Mouse (Mus musculus) heart, embryonic 10.5 days (tissue): ENCODE results near the gene Bicdl1. TPM values are rescaled to one million over a fixed set of nuclear protein-coding genes. Genes with fewer than 3 reads are reported as not detected.
A peak's percentile ranks its signal among the peaks of the same experiment; 100 is the strongest.
"Not testable (repeated sequence)": the region's sequence is repeated elsewhere in the genome, so short reads cannot be mapped to it uniquely, and the experiment has no call there.

Experiments used
- DNase-seq: peaks from one replicate; pipeline ENCODE4 v3.0.0-alpha.2; 2017; ENCODE audit warnings: low spot score
- H3K27ac ChIP-seq: fragments of 300-500 bp; sonication (generic); 2 replicates; pipeline ENCODE4 v1.5.1; 2016; ENCODE audit warnings: mild to moderate bottlenecking
- H3K27me3 ChIP-seq: fragments of 300-500 bp; sonication (generic); 2 replicates; pipeline ENCODE4 v1.6.1; 2016; ENCODE audit warnings: mild to moderate bottlenecking; ENCODE audit not compliant: poor library complexity, insufficient read depth, severe bottlenecking
- H3K36me3 ChIP-seq: fragments of 300-500 bp; sonication (generic); 2 replicates; pipeline ENCODE4 v1.6.1; 2016; ENCODE audit warnings: mild to moderate bottlenecking, moderate library complexity
- H3K4me1 ChIP-seq: fragments of 300-500 bp; sonication (generic); 2 replicates; pipeline ENCODE4 v1.6.1; 2016; ENCODE audit warnings: mild to moderate bottlenecking
- H3K4me3 ChIP-seq: fragments of 300-500 bp; sonication (generic); 2 replicates; pipeline ENCODE4 v1.5.1; 2016; ENCODE audit warnings: mild to moderate bottlenecking, moderate library complexity
- H3K9me3 ChIP-seq: fragments of 300-500 bp; sonication (generic); 2 replicates; pipeline ENCODE4 v1.6.1; 2016; ENCODE audit warnings: mild to moderate bottlenecking, moderate library complexity
- WGBS: fragments of 180-500 bp; shearing (Covaris S2); methylation state at CpG from one replicate; pipeline ENCODE4 v1.1.7; 2016; 5-methylcytosine and 5-hydroxymethylcytosine counted together
- polyA plus RNA-seq: library from polyadenylated mRNA; unstranded; fragments of >200 nt; fragmentation: Nextera tagmentation; extraction: Ambion mirVana; gene quantifications from 2 replicates; pipeline ENCODE4 v1.2.1, GENCODE M21; 2016

Bicdl1 gene
- polyA plus RNA-seq, 1 experiment from 2014 or later, result 11.1 TPM

DNA sequence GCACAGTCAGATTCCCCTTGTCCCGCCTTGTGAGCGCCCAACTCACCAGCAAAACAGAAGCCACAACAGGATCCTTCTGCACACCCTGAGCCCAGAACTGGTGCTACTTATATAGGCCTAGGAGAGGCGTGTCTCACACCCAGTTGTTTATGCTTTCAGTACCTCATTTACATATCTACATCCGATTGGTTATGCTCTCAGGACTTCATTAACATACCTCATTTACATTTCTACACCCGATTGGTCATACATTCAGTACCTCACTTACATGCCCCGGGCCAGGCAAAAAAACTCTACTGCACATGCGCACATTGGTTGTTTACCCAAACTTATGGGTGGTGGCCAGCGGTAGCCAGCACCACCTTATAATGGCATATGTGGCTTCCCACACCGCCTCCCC, 20.5 kb upstream of the Bicdl1 start:
- H3K27me3 ChIP-seq, H3K36me3 ChIP-seq, H3K4me3 ChIP-seq, H3K4me1 ChIP-seq, H3K9me3 ChIP-seq, H3K27ac ChIP-seq, DNase-seq: not testable (repeated sequence)
- WGBS, result 85% methylated on average over 9 of the region's 9 CpGs

DNA sequence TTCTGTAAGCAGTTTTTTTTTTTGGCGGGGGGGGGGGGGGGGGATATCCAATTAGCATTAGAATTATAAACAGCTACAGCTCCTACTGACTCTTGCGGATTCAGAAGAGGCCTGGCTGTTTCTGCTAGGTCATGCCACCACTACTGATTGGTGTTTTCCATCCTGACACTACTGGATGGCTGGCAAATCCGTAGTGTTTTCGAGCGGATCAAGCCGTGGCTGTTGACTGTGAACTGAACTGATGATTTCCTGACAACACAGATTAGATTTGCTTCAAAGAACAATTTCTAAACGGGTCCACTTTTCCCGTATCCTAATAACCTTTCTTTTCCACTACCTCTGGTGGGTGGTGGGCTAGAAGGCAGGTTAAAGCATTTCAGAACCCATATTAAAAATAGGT, 16.9 kb upstream of the Bicdl1 start:
- no peak for DNase-seq
- WGBS, result 54% methylated on average over 8 of the region's 8 CpGs
- Histone ChIP-seq H3K36me3 (no peaks in the 10 kb centered on the region), H3K9me3 (no peaks in the 10 kb centered on the region), H3K4me1 (no peaks in the 10 kb centered on the region), H3K27me3 (no peaks in the 10 kb centered on the region), H3K4me3 (no peak overlapping the region), H3K27ac (no peak overlapping the region)

DNA sequence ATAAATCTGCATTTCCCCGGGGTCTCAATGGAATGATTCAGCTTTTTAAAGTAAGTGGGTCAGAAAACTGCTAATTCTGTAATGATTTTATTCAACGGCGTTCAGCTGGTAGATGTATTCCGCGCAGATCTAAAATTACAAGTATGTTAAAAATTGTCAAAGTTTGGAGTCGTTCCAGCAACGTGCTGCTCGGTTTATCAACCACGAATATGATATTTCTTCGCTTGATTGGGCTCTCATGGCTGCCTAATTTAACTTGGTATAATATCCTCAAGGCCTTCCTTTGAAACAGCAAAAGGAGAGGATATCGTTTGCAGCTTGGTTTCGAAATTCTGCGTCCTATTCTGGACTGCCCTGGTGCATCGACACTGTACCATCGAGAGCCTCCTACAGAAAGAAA, 13.9 kb upstream of the Bicdl1 start:
- Histone ChIP-seq H3K4me1 (no peaks in the 10 kb centered on the region), H3K9me3 (no peaks in the 10 kb centered on the region), H3K27me3 (no peaks in the 10 kb centered on the region), H3K36me3 (no peaks in the 10 kb centered on the region), H3K4me3 (no peak overlapping the region), H3K27ac (no peak overlapping the region)
- 86% methylated on average over 15 of the region's 15 CpGs for WGBS
- no peak for DNase-seq

DNA sequence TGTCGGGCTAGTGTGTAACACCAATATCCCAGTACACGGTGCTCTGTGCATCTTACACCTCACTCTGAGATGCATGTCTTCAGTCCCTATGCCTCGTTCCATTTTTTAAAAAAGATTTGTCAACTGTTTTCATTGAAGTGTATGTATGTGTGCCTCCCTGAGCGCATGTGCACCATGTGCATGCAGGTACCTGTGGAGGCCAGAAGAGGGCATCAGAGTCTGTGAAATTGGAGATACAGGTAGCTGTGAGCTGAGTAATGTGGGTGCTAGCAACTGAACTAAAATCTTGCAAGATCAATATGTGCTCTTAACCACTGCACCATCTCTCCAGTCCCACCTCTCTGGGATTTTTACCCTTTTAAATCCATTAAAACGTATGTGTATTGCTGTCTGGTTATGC, 6.6 kb upstream of the Bicdl1 start:
- 89% methylated on average over 5 of the region's 5 CpGs for WGBS
- H3K4me1 ChIP-seq, result peaks cover under 1% of the 10 kb centered on the region; the same call in 1 of the 2 replicates
- H3K27me3 ChIP-seq, result peaks cover 9% of the 10 kb centered on the region; the same call in 1 of the 2 replicates

GRCm38 (mm10) chr5:115734570-115734969, 3.1 kb upstream of the Bicdl1 start:
- peaks cover 20% of the 10 kb centered on the region for H3K4me1 ChIP-seq
- H3K4me3 ChIP-seq, result no peak overlapping the region
- H3K36me3 ChIP-seq, result no peaks in the 10 kb centered on the region
- H3K27me3 ChIP-seq, result peaks cover 21% of the 10 kb centered on the region
- no peak overlapping the region for H3K27ac ChIP-seq
- no peak for DNase-seq
- no peaks in the 10 kb centered on the region for H3K9me3 ChIP-seq
- 71% methylated on average over 2 of the region's 2 CpGs for WGBS

More for the DNA sequence above, 6.6 kb upstream of the Bicdl1 start:
- Histone ChIP-seq H3K9me3 (no peaks in the 10 kb centered on the region), H3K4me3 (no peak overlapping the region), H3K27ac (no peak overlapping the region), H3K36me3 (no peaks in the 10 kb centered on the region)
- DNase-seq, result no peak

DNA sequence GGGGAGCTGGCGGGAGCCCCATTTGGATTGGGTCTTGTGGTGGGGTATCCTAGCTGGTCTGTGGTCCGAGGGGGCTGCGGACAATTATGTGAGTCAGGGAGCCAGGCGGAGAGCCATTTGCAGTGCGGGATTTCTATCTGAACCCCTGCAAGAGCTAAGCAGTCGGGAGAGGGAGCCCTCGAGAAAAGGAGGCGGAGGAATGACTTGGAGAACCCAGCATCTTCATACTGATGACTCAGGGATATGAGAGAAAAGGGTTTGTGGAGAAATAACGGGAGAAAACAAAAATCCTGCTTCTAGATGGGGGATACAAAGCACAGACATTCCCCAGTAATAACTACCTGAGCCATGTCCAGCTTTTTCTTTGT, 1.4 kb upstream of the Bicdl1 start:
- Histone ChIP-seq H3K9me3 (no peaks in the 10 kb centered on the region), H3K27me3 (peaks cover 27% of the 10 kb centered on the region), H3K4me1 (peaks cover 20% of the 10 kb centered on the region), H3K4me3 (peak overlapping the region; percentile 74), H3K36me3 (no peaks in the 10 kb centered on the region), H3K27ac (no peak overlapping the region)
- DNase-seq, result no peak
- whole genome bisulfite sequencing, result 1% methylated on average over 9 of the region's 9 CpGs

DNA sequence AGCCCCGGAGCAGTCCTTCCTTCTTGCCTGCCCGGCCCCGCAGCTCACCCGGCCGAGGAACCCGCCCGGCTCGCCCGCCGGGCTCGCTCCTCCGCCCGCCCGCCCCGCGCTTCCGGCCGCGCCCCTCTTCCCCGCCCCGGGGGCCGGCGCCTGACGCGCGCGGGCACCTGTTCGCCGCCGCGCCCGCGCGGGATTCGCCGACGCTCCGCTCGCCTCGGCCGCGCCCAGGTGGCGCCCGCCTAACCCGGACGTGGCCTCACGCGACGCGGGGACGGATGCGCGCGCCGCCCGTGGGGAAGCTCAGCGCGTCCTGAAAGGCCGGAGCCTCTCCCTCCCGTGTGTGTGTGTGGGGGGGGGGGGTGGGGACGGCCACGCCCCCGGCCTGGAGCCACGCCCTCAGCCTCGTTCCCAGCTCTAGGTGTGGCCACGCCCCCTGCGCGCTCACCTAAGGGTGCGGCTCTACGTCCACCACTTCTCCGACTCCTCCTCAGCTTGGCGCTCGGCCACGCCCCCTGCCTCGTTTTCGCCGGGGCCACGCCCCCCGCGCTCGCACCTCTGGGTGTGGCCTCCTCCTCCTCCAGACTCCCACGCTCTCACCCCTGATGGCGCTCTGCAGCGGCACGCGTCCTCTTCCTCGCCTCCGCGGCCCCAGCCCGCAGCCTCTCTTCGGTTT, 891 bp upstream of the Bicdl1 start:
- Histone ChIP-seq H3K36me3 (no peaks in the 10 kb centered on the region), H3K4me3 (peak overlapping the region; percentile 74), H3K4me1 (peaks cover 20% of the 10 kb centered on the region), H3K9me3 (no peaks in the 10 kb centered on the region), H3K27ac (peak overlapping the region; percentile 67; the same call in 1 of the 2 replicates), H3K27me3 (peaks cover 27% of the 10 kb centered on the region)
- WGBS, result under 1% methylated on average over 81 of the region's 91 CpGs
- DNase-seq, result peak; percentile 96

DNA sequence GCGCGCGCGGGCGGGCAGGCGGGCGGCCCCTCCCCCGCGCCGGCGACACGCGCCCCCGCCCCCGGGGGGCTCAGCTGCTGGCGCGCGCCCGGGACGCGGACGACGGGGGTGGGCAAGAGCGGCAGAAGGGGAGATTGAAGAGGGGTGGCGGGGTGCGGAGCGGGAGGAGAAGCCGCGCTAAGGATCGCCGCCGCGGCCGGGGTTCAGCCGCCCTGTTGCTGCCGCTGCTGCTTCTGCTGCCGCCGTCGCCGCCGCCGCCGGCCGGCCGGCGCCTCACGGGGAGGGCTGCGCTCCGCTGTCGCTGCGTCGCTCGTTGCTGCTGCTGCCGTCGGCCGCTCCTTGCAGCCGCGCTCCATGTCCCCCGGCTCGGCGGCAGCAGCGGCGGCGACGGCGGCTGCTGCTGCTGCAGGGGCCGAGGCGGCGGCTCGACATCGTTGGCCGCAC, 333 bp upstream of the Bicdl1 start:
- WGBS, result 3% methylated on average over 52 of the region's 72 CpGs
- Histone ChIP-seq H3K27me3 (peaks cover 27% of the 10 kb centered on the region), H3K9me3 (no peaks in the 10 kb centered on the region), H3K4me1 (peaks cover 20% of the 10 kb centered on the region), H3K27ac (no peak overlapping the region), H3K4me3 (peak overlapping the region; percentile 74), H3K36me3 (no peaks in the 10 kb centered on the region)
- no peak for DNase-seq

GRCm38 (mm10) chr5:115730314-115730713, 1.1 kb downstream of the Bicdl1 start:
- Histone ChIP-seq H3K27me3 (peaks cover 27% of the 10 kb centered on the region), H3K36me3 (no peaks in the 10 kb centered on the region), H3K4me3 (peak overlapping the region; percentile 74; the same call in 1 of the 2 replicates), H3K27ac (no peak overlapping the region), H3K4me1 (peaks cover 20% of the 10 kb centered on the region), H3K9me3 (no peaks in the 10 kb centered on the region)
- no peak for DNase-seq
- WGBS, result 66% methylated on average over 5 of the region's 5 CpGs

DNA sequence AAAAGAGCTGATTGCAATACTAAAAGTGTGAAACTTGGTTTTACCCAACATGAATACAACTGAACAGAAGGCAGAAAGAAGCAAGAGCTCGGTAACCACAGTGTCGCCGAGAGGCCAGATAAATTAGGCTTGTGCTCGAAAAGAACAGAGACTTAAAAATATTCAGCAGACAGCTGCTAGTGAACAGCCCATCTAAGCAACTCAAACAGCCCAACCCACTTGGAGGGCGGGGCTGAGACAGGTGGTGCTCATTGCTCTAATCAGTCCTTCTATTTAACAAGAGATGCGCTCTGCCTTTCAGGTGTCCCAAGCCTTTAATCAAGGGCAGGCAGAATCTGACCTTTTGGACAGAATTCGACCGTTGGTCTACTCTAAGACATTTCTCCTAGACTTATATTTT, 4.8 kb downstream of the Bicdl1 start:
- WGBS, result 82% methylated on average over 8 of the region's 8 CpGs
- Histone ChIP-seq H3K27me3 (peaks cover 18% of the 10 kb centered on the region), H3K27ac (no peak overlapping the region), H3K4me1 (peaks cover 10% of the 10 kb centered on the region), H3K4me3 (no peak overlapping the region), H3K36me3 (no peaks in the 10 kb centered on the region), H3K9me3 (no peaks in the 10 kb centered on the region)
- no peak for DNase-seq

GRCm38 (mm10) chr5:115726019-115726418, 5.4 kb downstream of the Bicdl1 start:
- 76% methylated on average over 16 of the region's 16 CpGs for WGBS
- Histone ChIP-seq H3K4me3 (no peak overlapping the region), H3K4me1 (peaks cover 6% of the 10 kb centered on the region), H3K27ac (no peak overlapping the region), H3K36me3 (no peaks in the 10 kb centered on the region), H3K27me3 (peaks cover 18% of the 10 kb centered on the region), H3K9me3 (no peaks in the 10 kb centered on the region)
- DNase-seq, result no peak

DNA sequence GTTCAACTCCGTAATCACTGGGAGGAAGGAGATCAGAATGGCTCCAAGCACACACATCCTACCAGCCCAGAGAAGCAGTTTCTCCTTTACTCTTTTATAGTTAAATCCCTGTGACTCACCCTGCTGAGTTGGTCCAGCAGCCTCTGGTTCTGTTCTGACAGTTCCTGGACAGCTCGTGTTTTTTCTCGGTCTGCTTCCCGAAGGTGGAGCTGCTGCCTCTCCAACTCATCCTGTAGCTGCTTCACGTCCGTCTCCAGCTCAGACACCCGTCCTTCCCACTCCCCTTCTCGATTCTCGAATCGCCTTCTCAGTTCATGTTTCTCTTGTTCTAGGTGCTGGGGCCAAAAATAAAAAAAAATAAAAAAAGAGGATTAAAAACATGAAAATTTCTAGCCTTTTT, 7.0 kb downstream of the Bicdl1 start:
- no peak for DNase-seq
- no peak overlapping the region for H3K27ac ChIP-seq
- no peaks in the 10 kb centered on the region for H3K36me3 ChIP-seq
- no peaks in the 10 kb centered on the region for H3K4me1 ChIP-seq
- H3K4me3 ChIP-seq, result no peak overlapping the region
- peaks cover 4% of the 10 kb centered on the region; the same call in 1 of the 2 replicates for H3K27me3 ChIP-seq
- 79% methylated on average over 10 of the region's 10 CpGs for WGBS
- no peaks in the 10 kb centered on the region for H3K9me3 ChIP-seq

DNA sequence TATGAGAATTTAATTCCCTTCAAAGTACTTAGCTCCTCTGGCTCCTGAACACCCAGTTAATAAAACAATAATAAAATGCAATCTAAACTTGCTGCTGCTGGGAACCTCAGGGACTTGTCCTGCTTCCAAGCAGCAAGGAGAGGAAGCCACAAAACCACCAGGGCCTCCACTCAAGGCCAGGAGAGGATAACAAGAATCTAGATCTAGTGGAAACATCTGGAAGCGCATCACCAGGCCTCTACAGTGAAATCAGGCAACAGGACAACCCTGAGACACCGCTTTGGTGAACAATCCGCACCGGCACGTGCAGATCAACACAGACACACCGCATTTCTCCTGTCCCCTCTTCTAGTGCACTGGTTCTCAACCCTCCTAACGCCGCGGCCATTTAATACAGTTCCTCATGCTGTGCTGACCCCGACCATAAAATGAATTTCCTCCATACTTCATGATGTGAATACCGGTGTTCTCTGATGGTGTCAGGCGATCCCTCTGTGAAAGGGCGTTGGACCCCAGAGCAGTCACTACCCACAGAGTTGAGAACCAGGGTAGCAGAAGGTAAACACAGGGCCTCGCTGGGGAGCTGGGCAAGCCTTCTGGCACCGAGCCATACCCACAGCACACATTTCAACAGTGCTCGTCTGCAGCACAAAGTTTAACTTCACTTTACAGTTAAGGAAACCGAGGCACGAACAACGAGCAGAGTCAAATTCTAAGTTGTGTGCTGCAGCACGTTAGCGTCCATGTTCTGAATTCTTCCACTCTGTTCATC, 9.0 kb downstream of the Bicdl1 start:
- Histone ChIP-seq H3K4me1 (no peaks in the 10 kb centered on the region), H3K36me3 (no peaks in the 10 kb centered on the region), H3K27ac (no peak overlapping the region), H3K27me3 (peaks cover 4% of the 10 kb centered on the region; the same call in 1 of the 2 replicates), H3K4me3 (no peak overlapping the region), H3K9me3 (no peaks in the 10 kb centered on the region)
- DNase-seq, result no peak
- WGBS, result 83% methylated on average over 21 of the region's 21 CpGs
